Mouse (Mus musculus) layer of hippocampus, postnatal 36 days (tissue): ENCODE measurements around the gene Catsper1. TPM values are rescaled to one million over a fixed set of nuclear protein-coding genes. Genes with fewer than 3 reads are reported as not detected.
"Not testable (repeated sequence)": the region's sequence is repeated elsewhere in the genome, so short reads cannot be mapped to it uniquely, and the experiment has no call there.

Experiments used
- DNase-seq, 2 experiments: peaks; one replicate each; pipeline ENCODE4 v3.0.0; 2022
- total RNA-seq, 2 experiments: library from RNA; stranded (reverse); gene quantifications; 2 replicates each; pipeline ENCODE4 v1.2.3; 2021

Gene Catsper1
- not detected for total RNA-seq

DNA sequence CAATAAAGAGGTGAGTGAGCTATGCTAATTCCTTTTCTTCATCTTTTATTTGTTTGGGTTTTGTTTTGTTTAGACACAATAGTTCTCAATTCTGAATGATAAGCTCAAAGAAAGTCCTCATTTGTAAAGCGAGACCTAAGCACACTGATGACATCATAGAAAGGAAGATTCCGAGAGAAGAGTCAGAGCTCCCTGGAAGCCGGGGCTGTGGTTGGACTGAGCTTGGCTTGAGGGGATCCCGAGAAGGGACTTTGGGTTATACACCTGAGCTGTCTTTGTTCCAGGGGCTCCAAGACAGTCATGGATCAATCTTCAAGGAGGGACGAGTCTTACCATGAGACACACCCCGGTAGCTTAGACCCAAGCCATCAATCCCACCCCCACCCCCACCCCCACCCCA is at the start of gene Catsper1:
Gene Catsper1 (plus strand): TSS at position 301 of the 400 bp plus-strand sequence.
- DNase-seq, result no peak

DNA sequence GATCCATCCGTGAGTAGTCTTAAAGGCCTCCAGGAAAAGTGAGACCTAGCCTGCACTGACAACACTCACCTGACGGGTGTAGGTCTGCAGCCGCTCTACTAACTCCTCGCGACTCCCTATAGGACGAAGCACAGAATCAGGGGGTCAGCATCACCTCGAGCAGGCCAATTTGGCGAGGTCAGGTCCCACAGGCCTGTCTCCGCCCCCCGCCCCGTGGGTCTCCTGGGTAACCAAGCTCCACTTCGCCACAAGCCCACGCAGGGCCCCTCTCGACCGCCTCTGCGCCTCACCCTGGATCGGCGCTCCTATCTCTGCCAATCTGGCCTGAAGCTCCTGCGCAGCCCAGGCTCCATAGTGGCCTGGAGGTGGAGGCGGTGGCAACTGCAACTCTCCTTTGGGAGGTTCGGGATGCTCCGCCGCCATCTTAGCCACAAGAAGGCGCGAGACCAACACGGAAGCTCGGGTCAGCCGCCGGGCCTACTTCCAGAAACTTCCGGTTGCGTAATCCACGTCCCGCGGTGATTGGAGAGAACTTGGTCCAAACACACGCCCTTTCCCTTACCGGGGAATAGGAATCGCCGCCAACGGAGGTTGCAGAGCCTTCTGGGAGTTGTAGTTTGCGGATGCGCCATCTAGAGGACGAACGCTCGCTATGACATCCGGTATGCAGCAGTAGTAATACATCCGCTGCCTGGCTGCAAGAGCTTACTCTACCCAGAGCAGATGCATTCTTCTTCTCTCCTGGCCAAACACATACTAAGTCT is 40.4 kb upstream of the Catsper1 start, which contains the start of gene Sf3b2:
Gene Sf3b2 (minus strand): TSS at position 484 of the 764 bp plus-strand sequence.
- peak; percentile 99 for DNase-seq

DNA sequence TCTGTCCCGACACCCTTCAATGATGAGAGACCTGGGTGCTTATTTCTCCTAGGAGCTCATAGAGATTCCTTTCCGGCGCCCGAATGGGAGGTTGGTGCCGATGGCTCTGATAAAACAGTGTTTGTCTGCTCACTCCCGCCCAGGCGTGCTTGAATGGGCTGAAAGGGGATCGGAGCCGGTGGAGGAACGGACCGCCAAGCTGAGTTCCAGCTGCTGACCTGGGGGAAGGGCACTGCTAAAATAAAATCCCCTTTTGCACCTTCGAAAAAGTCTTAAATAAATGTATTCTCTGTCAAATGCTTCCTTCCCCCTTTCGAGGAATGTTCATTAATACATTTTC is 39.8 kb upstream of the Catsper1 start:
- no peak for DNase-seq

DNA sequence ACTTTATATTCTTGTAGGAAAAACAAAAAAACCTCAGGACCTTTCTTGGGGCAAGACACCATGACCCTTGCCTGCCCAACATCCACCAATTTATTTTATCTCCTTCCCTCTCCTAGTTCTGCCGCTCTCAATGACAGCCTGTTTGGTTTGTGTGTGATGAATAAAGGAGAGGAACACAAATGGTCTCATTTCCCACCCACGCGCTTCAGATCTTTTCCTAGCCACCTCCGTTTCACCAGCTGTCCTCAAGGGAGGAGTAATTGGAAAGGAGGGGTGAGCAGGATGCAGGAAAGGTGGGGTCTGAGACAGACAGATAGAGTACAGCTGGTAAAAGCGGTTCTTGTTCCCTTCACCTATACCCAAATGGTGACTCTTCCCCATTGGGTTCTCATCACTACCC is 38.9 kb upstream of the Catsper1 start:
- DNase-seq, result peak; percentile 65 to 76

DNA sequence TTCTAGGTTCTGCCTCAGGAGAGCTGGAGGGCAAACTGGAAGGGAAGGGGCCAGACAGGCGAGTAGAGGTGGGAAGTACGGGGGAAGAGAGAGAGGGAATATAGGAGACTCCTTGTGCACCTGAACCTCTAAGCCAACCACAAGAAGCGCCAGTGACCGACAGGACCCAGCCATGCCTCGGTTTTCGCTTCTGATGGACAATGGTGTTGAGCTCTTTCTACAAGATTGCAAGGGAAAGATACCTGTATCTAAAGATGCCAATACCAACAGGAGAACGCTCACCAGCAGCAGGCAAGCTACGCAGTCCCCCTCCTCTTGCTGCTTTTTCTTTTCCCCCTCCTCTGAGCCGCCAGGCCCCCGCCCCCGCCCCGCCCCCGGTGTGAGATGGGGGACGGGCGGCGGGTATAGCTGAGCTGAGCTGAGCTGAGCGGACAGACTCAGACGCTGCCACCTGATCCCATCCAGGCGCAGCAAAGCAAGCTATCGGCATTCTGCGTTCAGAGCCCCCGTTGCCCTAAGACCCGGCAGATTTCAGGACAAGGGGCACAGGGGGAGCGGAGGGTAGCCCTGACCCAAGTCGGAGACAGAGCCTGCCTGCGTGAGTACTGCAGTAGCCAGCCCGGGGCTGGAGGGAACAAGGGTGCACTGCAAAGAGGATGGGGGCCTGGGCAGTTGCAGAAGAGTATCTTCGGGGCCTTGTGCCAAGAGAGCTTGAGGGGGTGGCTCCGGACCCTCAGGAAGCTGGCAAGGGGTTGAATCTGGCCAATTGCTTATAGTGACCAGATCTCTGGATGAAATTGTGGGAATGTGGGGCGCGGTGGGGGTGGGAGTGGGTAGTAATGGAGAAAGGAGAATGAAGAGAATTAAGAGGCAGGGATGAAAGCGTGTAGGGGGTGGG is 37.4 kb upstream of the Catsper1 start, which contains the start of gene Gal3st3:
Gene Gal3st3 (plus strand): TSS at position 429 of the 898 bp plus-strand sequence.
- DNase-seq, result peak; percentile 61 to 71

DNA sequence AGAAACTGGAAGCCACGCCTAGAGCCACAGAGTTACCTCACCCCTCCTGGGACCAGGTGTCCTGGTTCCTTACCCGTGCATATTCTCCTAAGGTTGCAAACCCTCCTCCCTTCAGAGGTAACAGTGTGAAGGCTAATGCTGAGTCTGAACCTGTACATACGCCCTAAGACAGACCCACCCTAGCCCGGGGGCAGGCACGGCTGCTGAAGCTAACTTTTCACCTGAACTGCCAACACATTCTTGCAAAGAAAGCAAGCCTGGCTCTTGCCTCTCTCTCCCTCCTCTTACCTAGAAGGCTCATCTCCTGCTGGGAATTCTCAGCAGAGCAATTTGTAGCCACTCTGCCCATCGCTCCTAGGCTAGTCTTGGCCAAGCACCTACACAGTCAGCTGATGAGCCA is 35.0 kb upstream of the Catsper1 start:
- no peak for DNase-seq

DNA sequence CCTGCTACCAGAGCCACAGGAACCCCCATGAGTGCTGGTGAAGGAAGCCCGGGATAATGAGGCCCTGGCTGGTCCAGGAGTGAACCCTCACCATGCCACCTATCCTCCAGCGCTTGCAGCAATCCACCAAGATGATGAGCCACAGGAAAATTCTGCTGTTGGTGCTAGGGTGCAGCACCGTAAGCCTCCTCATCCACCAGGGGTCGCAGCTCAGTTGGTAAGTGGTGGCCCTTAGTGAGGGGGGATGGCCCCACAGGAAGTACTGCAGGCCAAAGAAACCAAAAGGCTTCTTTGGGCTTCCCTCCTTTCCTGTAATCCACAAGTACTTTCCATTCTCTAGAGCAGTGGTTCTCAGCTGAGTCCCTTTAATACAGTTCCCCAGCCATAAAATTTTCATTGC is 33.1 kb upstream of the Catsper1 start:
- DNase-seq, result peak; percentile 30 to 45

DNA sequence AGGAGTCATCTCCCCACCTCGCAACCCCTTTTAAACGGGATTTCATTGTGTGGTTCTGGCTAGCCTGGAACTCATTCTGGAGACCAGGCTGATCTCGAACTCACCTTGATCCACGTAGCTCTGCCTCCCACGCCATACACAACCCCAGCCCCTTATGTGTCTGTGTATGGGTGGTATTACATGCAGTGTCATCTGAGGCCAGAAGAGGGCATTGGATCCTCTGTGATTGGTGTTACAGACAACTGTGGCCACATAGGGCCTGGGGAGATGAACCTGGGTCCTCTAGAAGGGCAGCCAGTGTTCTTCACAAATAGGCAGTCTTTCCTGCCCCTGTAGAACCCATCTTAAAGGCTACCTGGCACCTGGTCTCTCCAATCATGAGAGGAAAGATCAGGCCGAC is 29.3 kb upstream of the Catsper1 start:
- DNase-seq, result no peak

DNA sequence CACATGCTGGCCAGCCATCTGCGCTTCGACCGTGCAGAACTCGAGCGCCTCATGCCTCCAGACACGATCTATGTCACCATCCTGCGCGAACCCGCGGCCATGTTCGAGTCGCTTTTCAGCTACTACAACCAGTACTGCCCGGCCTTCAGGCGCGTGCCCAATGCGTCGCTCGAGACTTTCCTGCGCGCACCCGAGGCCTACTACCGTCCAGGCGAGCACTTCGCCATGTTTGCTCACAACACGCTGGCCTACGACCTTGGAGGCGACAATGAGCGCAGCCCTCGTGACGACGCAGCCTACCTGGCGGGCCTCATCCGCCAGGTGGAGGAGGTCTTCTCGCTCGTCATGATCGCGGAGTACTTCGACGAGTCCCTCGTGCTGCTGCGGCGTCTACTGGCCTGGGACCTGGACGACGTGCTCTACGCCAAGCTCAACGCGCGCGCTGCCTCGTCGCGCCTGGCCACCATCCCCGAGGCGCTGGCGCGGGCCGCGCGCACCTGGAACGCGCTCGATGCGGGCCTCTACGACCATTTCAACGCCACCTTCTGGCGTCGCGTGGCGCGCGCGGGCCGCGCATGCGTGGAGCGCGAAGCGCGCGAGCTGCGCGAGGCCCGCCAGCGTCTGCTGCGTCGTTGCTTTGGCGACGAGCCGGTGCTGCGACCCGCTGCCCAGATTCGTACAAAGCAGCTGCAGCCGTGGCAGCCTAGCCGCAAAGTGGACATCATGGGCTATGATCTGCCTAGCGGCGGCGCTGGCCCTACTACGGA is 28.4 kb upstream of the Catsper1 start:
- peak in 1 of 2 experiments; percentile 14 for DNase-seq

DNA sequence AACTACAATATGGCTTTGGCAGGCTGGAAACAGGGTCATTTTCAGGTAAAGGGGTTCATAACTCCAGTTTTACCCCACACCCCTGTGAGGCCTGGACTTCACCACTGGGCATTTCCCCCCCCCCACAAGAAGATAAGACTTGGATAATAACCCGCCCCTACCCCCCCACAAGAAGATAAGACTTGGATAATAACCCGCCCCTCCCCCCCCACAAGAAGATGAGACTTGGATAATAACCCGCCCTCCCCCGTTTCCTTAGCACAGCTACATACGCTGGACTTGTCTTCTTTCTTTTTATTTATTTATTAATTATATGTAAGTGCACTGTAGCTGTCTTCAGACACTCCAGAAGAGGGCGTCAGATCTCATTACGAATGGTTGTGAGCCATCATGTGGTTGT is 26.5 kb upstream of the Catsper1 start:
- DNase-seq, result no peak

DNA sequence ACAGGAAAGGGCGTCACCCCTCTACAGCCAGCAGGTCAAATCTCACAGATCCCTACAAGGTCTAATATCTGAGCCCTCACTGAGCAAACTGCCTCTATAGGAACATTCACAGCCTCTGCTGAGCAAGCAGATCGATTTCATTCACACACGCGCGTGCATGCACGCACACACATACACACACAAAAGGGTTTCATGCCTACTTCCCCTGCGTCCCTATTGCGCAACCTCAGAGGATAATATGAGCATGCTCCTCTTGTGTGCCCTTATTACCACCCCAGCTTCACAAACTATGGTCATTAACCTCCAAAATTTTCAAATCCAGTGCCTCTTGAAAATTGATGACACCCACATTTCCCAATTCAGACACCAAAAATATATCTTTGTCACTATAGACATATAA is 22.4 kb upstream of the Catsper1 start:
- DNase-seq, result no peak

DNA sequence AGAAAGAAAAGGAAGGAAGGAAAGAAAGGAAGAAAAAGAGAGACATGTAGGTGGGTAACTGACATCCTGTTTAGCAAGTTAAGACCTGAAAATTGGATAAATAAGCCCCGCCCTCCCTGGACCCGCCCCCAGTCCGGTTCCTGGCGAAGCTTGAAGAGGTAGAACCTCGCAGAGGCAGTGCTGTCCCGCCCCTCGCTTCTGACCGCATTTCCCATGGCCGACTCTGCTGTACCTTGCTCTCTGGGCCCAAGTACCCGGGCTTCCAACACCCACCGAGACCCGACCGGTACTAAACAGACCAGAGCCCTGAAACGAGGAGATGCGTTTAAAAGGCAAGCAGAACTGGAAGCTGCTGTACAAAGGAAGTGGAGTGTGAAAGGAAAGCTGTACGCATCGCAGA is 11.7 kb upstream of the Catsper1 start:
- no peak for DNase-seq

DNA sequence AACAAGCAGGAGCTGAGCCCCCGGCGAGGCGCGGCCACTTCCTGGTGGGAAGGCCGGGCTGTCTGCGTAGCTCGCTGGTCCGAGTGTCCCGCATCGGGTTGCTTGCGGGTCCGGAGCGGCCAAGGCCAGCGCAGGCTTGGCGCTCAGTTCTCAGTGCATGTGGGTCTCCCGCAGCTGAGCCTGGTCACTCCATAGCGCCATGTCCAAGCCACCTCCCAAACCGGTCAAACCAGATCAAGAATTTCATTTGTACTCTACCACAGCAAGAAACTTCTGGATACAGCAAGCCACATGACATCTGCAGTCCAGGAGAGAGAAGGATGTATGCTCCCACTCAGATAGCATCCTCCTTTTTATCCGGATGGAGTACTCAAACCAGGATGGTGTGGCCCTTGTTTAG is 7.6 kb upstream of the Catsper1 start:
- DNase-seq, result no peak

DNA sequence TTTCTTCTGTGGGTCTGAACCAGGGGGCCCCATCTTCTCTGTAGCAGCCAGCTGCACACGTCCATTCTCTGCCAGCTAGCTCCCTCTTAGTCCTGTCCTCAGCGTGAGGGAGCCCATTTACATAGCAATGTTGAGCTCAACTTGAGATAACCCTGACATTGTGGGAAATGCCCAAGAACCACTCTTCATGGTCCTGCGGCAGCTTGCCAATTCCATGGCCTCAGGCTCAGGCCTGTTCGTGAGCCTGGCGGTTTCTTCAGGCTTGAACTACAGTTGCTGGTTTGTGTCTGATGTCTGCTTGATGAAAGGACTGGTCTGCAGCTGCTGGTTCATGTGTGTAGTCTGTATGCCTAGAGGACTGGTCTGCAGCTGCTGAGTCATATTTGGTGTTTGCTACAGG is 800 bp upstream of the Catsper1 start:
- DNase-seq, result no peak

DNA sequence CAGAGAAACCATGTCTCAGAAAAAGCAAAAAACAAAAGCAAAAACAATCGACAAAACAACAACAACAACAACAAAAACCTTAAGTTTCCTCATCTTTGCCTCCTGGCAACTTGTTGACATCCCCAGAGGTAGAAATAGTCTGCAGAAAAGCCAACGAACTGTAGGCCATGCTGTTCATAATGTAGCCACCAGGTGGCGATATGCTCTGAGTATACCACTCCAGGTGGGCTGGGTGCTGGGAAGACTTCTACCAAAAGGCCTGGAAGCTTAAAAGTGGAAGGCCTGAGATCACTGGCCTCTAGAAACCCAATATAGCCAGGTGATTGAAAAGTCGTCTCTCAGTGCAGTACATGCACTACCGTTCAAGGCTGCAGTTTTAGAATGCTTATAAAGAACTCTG is 2.4 kb downstream of the Catsper1 start:
- peak; percentile 60 for DNase-seq

DNA sequence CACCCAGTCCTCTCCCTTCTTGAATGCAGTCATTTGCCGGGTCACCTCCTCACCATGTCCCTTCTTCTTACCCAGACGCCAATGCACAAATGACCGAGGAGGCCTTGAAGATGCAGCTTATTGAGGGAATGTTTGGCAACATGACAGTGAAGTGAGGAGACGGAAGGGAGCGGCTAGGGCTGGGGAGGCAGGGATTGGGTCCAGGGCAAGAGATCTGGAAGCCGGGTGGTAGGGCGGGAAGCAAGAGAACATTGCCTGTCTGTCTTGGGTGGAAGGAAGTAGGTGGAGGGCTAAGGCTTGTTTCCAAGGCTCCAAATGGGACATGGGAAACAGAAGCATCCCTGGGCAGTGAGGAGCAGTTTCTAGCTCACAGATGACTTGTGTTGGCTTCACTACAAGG is 5.8 kb downstream of the Catsper1 start:
- DNase-seq, result no peak

DNA sequence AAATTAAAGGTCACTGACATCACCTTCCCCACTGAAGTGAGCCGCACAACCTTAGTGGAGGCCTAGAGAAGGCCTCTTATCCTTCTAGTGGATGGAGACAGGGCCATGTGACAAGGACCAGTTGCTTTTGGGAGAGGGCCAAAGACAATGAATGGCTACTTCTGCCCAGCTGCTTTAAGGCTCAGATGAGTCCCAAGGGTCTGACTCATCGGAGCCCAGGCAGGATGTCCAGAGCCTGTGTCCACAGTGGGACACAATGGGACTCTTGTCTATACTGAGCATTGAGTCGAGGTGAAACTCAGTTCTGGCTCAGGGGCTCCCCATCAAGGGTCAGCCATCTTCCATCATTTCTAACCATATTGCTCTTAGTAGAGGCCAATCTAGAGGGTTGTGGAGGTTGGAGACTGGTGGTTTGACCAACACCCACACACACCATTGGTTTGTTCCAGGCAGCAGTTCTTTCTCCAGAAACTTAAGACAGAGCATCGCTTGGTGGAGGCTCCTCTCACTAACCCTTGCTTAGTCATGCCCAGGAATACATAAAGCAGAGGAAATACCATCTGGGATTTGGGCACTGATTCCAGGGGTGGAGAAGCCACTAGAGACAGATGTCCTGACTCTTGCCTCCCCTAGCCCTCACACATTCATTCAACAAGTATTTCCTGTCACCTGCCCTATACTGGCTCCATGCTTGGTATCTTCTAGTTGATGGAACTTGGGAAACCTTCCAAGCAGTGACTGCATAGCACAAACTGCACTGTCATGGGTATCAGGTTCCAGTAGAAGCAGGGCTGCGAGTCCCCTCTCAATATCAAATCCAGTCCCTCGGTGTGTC is 10.0 kb downstream of the Catsper1 start:
- DNase-seq, result no peak

DNA sequence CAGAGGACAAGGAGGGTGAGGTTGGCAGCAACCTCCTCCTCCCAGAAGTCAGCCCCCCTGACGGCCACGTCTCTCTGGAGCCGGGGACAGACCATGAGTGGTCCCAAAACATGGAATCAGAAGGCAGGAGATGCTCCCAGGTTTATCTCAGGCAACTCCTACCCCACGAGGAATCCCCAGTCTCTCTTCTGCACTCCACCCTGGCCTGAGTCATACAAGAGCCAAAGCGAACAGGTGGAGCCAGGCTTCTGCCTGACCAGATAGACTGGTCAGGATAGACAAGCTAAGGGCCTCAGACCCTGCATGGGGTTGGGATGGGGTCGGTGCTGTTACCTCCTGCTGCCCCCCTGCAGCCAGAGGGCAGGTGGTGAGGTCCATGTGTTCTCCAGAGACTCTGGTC is 12.5 kb downstream of the Catsper1 start:
- no peak for DNase-seq

DNA sequence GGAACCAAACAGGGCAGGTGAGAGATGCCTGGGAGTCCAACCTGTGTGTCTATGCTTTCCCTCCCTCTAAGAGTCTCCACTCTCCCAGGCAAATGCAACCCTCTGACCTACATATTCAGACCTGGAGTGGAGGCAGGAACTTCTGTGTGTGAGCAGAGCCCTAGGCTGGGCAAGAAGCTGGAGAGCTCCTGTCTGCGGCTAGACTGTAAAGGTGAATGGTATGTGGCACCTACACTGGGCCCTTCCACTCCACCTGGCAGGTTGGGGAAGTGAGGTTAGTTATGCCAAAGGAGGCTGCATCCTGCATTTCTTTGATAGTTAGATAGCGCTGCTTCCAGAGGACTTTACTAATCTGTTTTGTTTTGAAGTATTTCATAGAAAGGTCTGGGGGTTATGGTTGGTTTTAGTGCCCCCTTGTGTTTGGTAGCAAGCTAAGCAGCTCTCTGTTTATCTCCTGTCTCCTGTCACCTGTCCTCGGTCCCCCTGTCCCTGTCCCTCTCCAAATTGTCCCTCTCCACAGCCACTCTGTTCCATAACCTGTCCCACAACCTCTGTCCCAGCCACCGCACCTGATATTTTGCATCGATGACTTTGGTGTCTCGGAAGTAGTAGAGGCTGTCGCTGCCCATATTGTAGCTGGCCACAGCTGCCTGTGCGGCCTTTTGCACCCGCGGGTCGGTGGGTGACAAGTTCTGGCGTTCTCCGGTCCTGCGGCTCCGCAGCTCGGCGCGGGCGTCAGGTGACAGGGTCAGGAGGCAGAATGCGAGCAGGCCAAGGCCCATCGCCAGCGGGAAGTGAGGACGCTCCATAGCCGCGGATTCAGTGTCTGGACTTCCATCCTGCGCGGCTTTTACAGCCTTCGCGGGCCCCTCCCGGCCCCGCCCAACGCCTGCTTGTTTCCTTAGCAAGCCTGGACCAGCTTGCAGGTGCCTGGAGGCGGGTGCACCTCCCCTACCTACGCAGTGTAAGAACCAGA is 13.3 kb downstream of the Catsper1 start:
- peak; percentile 19 to 25 for DNase-seq

DNA sequence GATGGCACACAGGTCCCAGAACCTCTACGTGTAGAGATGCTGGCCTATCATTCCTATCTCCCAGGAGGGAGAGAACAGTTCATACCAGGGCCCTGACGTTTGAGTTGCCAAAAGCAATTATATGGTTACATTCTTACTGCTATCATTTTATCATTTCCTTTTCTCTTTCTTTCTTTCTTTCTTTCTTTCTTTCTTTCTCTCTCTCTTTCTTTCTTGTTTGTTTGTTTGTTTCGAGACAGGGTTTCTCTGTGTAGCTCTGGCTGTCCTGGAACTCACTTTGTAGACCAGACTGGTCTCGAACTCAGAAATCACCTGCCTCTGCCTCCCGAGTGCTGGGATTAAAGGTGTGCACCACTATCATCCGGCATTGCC is 13.9 kb downstream of the Catsper1 start, which contains the start of gene Cst6:
Gene Cst6 (minus strand): TSS at position 73 of the 372 bp plus-strand sequence.
- not testable (repeated sequence) for DNase-seq

DNA sequence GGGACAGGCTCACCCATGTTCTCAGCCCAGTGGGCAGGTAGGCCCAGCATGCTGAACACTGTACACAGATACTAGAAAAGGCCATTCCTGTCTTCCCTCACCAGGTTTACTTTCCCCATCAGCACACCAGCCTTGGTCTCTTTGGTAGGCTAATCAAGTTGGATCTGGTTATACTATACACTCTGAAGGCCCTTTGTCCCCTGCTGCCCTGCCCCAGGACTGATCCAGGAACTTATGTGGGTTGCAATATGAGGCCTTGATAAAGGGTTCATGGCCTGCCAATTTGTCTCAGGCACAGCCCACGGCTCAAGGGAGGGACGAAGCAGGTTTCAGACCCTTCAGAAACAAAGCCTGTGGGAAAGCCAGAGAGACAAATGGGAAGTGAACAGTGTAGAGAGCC is 18.1 kb downstream of the Catsper1 start:
- no peak for DNase-seq
